Mouse (Mus musculus) bone marrow, adult 2 months (tissue): ENCODE data around the gene Panx3.

Experiments
- CTCF ChIP-seq: fragments of 200-500 bp; IDR thresholded peaks from 2 replicates; pipeline ENCODE4 v1.5.1; 2011; ENCODE audit warnings: low read length, control low read depth; ENCODE audit not compliant: control insufficient read depth, insufficient read depth
- POLR2A ChIP-seq: fragments of 200-500 bp; IDR thresholded peaks from 2 replicates; pipeline ENCODE4 v1.6.1; 2011; ENCODE audit warnings: low read depth, mild to moderate bottlenecking, control low read depth, low read length, borderline replicate concordance; ENCODE audit not compliant: control insufficient read depth

DNA sequence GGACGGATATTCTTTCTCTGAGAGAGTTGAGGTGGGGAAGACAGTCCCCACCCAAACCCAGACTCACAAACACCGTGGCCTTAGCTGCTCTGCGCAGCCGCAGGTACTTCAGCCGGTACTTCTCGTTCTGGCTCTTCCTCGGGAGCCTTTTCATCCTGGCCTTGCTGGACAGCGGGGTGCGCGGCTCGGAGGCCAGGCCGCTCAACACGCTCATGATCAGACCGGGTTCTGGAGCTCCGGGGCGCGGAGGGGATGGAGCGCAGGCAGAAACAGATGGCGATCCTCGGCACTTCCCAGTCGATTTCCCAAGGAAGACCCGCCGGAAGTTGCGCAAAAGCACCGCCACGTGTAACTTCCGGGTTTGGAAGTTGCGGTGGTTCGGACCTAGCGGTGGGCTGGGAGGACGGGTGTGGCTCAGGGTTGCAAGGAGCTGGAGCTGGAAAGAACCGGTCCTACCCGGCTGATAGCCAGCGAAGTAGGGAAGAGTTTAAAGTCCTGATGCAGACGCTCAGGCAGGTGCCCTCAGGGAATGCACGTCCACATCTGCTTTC is 12.0 kb downstream of the Panx3 start, which contains the start of gene Tbrg1:
- no peak for TF ChIP-seq CTCF
- TF ChIP-seq POLR2A: peak; percentile 39; the same call in 1 of the 2 replicates
